Mouse (Mus musculus) thymus, postnatal 10 days (tissue): Measurements from ENCODE around the gene Phrf1.

Source experiments
- DNase-seq, 2 experiments: peaks; one replicate each; pipeline ENCODE4 v3.0.0; 2021; ENCODE audit warnings: low spot score in 2 of 2

The Phrf1 gene

GRCm38 (mm10) chr7:141292583-141293388, 64.2 kb downstream of the Phrf1 start:
- DNase-seq = no peak

- no peak for DNase-seq
Measured at GRCm38 (mm10) chr7:141293852-141294471, 65.4 kb downstream of the Phrf1 start.

GRCm38 (mm10) chr7:141294479-141294878, 65.9 kb downstream of the Phrf1 start:
- no peak for DNase-seq

GRCm38 (mm10) chr7:141297926-141298650, 69.5 kb downstream of the Phrf1 start:
- no peak for DNase-seq

- DNase-seq = no peak
Measured at GRCm38 (mm10) chr7:141299175-141299574, 70.6 kb downstream of the Phrf1 start.

GRCm38 (mm10) chr7:141301386-141301785, 72.8 kb downstream of the Phrf1 start:
- DNase-seq = no peak

GRCm38 (mm10) chr7:141302702-141303268, 74.2 kb downstream of the Phrf1 start:
- DNase-seq = peak; percentile 18 to 44

- no peak for DNase-seq
Measured at GRCm38 (mm10) chr7:141304537-141304936, 76.0 kb downstream of the Phrf1 start.
